Mouse (Mus musculus) cerebellum, postnatal 25 days (tissue): ENCODE data around the gene Lck.

Experiments used
- DNase-seq, 2 experiments: peaks; one replicate each; pipeline ENCODE4 v3.0.0; 2021; ENCODE audit warnings: mixed read lengths in 2 of 2

The Lck gene

DNA sequence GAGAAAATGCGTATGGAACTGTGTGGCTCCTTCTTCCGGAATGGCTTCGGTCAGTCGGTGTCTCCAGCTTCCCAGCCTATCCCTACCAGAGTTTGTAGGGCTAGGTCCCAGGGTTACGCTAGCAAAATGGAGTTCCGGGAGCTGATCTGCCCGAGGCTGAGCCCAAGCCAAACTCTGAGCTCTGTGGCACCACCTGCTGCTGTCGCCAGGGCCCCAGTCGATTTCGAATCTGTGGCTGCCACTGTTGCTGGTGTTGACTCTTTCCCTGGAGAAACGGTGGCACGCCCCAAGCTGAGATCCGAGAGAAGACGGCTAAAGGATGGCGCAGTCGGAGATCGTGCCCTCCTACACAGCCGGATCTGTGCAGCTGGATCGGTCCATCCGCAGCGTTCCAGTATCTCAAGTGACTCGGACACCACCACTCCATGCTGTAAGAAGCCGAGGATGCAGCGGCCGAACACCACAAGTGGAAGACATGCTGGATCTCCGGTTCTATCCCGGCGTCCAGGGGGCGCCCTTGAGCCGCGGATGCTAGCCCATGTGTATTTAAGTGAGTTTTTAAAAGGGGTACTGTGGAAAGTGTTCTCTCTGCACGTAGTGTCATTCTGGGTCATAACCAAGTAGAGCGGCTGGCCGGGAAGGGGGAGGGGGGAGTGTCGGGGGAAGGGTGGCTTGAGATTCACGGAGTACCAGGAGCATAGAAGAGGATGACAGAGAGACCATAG lies 11.6 kb upstream of the Lck start:
- DNase-seq: peak; percentile 83 to 89

DNA sequence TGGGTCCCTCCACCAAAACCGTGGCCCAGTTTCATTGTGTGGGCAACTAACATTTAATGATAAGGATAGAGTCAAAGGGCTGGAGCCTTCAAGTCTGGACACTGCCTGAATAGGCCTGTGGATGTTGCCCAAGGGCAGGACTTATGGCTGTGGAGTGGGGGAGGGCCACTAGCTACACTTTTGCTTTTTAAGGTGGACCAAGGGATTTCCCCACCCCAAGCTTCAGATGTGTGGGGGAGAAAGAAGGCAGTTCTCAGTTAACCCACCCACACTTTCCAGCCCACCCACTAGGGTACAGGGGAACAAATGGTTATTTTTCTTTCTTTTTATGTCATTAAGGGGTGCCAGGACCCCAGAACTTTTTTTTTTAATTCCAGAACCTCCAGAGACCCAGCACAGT lies 10.9 kb upstream of the Lck start:
- no peak for DNase-seq

DNA sequence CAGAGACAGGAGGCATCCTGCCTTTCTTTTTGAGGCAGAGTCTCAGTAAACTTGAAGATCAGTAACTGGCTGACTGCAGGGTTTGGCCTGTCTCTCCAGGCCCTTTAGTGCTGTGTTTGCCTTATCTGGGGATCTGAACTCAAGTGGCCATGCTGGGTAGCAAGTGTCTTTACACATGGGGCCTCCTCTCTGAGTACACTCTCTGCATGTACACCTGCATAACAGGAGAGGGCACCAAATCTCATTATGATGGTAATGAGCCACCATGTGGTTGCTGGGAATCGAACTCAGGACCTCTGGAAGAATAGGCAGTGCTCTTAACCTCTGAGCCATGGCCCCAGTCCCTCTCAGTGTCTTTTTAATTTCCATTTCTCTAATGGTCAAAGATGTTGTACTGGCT lies 8.8 kb upstream of the Lck start:
- DNase-seq: no peak

DNA sequence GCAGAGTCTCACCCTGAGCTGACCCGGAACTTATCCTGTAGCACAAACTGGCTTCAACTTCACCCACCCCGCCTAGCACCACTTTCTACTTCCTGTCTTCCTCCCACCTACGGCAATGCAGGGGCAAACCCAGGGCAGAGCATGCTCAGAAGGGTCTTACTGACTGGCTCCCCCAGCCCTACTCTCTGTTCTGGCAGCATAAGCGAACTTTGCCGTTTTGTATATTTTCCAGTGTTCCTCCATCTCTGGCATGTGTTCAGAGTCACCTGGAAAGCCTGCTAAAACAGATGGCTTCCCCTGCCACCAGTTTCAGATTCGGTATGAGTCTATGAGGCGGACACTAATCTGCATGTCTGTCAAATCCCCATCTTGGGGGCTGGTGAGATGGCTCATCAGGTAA lies 6.9 kb upstream of the Lck start:
- DNase-seq: peak; percentile 53 to 58

DNA sequence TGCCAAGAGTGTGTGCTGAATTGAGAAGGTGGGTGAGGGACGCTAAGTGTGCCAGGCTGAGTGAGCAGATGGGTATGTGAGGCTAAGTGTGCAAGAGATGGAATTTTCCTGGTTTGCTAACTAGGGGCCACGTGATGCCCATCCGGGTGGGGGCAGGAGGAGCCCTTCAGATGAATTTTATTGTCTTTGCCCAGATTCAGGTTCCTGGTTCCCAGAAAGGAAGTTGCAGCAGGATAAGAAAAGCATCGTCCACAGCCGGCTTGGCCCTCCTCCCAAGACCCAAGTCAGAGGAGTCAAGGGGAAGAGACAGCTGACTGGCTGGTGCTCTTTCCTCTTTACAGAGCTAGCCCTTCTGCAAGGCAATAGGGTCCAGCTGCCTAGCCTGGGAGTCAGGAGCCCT lies 5.0 kb upstream of the Lck start, which contains the start of gene Fam167b:
Gene Fam167b (minus strand): TSS at position 84 of the 400 bp plus-strand sequence.
- DNase-seq: no peak

GRCm38 (mm10) chr4:129577688-129578087 lies 4.2 kb upstream of the Lck start:
- no peak for DNase-seq

- peak; percentile 51 to 68 for DNase-seq
Observed at GRCm38 (mm10) chr4:129576863-129577491, 3.5 kb upstream of the Lck start.

DNA sequence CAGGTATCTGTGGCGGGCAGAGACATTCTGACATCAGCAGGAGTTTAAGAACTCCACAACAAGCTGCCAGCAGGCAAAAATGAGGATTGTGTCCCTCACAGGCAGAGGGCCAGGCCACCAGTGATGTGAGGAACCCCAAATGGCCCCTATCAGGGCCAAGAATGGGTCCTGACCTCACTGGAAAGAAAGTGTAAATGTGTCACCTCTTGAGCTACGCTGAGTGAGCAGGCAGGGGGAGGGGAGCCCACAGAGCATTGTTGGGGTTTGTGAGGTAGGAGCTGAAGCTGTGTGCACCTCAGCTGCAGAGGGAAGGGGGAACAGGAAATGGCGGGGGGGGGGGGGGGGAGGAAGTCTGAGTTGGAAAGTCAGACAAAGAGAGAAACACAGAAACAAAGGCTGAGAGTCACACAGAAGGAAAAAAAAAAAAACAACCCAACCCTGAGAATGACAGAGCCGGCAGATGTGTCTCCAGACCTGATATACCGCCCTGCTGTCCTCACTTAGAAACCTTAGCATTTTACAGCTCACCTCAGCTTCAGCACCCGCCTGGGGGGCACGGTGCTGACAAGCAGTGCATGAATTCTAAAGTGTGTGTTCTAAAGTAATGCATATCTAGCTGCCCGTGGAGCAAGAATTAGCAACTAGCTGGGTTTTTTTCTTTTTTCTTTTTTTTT lies 1.9 kb upstream of the Lck start:
- no peak for DNase-seq

GRCm38 (mm10) chr4:129573093-129573370 lies 409 bp downstream of the Lck start:
- no peak for DNase-seq

DNA sequence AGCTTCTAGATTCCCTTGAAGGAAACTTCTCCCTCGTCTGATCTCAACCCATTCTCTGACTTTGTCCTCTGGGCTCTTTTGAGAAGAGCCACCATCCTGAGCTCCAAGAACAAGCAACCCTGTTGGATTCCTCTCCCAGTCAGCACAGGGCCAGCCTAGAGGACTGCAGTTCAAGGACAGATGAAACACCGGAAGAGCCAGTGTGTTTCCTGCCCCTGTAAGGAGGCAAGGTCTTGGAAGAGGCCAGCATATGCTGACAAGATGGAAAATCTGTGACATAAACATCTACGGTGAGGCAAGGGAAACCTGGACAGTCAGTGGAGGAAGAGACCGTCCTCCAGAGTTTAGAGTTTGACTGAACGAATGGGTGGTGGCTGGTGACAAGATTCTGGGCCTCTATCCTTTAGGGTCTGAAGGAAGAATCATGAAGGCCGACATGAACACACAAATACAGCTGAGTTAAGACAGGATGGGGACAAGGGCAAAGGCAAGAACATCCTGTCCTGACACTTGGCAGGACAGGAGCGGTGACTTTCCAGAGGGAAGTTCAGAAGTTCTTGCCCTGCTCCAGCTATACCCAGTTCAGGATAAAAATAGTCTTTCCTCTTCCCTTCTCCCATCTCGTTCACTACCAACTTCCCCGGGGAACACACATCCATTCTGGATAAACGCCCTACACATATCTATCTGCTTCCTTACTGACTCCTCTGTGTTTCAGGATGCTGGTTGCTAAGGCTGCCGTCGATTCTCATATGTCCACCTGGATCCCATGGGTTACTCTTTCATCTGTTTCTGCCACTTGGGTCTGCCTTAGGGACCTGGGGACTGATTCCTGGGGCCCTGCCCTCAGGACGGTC lies 977 bp downstream of the Lck start:
- no peak for DNase-seq

DNA sequence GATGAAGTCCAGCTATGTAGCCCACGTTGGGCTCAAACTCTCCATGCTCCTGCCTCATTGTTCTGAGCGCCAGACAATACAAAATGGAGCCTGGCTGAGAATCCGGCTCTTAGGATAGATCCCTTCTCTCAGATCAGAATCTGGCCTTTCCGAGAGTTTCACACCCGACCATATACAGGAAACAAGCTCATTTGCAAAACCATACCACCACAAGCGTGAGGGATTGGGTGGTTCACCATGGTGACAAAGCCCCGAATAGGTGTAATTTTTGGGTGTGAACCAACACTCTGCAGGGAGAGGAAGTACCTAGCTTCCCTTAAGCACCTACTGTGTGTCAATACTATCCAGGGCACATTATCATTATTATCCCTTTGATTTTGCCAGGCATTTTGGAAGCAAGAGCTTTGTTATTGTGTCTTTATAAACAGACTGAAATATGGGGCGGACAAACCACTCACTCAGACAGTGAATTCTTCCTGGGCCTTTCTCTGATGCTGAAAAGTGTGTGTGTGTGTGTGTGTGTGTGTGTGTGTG lies 1.8 kb downstream of the Lck start:
- no peak for DNase-seq

GRCm38 (mm10) chr4:129570028-129570427 lies 3.4 kb downstream of the Lck start:
- no peak for DNase-seq

GRCm38 (mm10) chr4:129568366-129568765 lies 5.1 kb downstream of the Lck start:
- no peak for DNase-seq

- DNase-seq: no peak
Observed at GRCm38 (mm10) chr4:129565139-129565538, 8.3 kb downstream of the Lck start.

DNA sequence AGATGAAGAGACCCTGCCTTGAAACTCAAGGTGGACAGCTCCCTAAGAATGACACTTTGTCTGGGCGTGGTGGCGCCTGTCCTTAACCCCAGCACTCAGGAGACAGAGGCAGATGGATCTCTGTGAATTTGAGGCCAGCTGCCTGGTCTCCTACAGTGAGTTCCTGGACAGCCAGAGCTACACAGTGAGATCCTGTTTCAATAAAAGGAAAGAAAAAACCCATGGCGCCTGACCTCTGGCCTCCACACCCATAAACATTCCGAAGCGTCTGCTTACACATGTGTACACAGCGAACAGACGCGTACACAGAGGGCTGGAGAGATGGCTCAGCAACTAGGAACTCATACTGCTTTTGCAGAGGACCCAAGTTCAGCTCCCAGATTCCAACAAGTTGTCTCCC lies 9.7 kb downstream of the Lck start:
- DNase-seq: no peak

GRCm38 (mm10) chr4:129561184-129561583 lies 12.3 kb downstream of the Lck start:
- no peak for DNase-seq

GRCm38 (mm10) chr4:129558321-129558955 lies 15.0 kb downstream of the Lck start:
- peak in 1 of 2 experiments; percentile 12 for DNase-seq

GRCm38 (mm10) chr4:129557256-129557808 lies 16.1 kb downstream of the Lck start:
- no peak for DNase-seq

DNA sequence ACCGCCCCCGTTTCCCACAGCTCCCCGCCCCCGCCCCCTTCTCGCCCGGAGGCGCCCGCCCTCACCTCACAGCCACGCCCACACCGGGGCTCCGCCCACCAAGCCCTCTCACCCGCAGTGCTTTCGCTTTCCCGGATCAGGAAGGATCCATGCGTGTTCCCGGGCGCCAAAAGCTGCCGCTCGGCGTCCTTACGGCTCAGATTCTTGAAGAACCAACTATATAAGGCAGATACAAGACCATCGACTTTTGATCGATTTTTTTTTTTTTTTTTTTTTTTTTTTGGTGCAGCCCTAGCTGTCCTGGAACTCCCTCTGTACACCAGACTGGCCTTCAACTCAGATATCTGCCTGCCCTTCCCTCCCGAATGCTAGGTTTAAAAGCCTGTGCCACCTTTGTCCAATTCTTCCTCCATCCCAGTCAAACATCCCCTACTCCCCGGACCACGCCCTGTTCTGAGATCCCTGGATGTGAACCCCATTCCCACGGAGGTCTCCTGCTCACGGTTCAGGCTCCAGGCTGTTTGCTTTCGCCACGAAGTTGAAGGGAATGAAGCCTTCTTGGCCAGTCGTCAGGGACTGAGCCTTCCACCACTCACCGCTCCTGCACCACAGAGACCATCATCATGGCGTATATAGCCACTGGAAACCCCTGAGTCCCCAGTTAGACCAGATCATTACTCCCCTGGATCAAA lies 16.8 kb downstream of the Lck start:
- peak; percentile 80 to 90 for DNase-seq

DNA sequence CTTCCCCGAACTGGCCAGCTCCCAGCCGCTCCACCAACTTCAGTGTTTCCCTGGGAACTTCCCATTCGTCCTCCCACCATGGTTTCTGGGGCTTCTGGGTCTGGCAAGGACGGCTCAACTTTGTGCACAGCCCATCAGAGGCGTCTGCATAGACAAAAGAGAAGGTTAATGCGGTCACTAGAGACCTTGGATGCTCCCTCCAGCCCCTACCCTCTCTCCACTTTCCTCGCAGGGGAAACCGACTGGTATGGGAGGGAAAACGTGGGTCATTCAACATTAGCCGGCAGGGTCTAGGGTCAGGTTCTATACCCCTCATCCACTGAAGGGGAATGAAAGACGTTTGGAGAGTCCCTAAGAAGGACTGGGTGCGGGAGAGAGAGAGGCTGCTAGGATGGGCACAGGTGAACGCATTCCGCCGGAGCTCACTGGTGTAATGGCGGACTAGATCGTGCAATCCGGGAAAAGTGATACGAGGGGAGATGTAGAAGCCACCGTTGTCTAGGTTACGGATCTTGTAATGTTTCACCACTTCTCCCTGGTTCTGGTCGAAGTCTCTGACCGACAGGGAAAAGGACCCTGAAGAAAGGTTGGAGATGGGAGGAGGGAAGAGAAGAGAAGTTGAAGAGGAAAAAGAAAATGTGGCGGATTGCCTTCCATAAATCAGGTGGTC lies 17.4 kb downstream of the Lck start:
- DNase-seq: no peak

DNA sequence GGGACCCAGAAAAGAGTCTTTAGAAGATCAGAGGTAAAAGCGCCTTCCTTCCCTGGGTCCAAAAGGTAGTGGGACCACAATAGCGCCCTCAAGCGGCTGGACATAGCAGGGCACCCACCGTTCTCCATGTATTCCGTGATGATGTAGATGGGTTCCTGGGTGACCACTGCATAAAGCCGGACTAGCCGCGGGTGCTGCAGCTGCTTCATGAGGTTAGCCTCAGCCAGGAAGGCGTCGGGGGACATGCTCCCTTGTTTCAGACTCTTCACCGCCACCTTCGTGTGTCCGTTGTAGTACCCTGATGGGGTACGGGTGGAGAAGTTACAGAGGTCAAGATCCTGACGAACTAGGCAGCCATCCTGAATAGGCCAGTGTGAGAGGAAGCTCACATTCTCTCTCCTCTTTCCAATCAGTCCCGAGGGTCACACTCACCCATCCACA lies 18.0 kb downstream of the Lck start:
- DNase-seq: peak; percentile 63 to 78
